Mouse (Mus musculus) thymus, postnatal 14 days (tissue): ENCODE results near the gene Ppp1r18.

ENCODE experiments used
- DNase-seq: peaks from one replicate; pipeline ENCODE4 v3.0.0; 2021

Gene Ppp1r18

DNA sequence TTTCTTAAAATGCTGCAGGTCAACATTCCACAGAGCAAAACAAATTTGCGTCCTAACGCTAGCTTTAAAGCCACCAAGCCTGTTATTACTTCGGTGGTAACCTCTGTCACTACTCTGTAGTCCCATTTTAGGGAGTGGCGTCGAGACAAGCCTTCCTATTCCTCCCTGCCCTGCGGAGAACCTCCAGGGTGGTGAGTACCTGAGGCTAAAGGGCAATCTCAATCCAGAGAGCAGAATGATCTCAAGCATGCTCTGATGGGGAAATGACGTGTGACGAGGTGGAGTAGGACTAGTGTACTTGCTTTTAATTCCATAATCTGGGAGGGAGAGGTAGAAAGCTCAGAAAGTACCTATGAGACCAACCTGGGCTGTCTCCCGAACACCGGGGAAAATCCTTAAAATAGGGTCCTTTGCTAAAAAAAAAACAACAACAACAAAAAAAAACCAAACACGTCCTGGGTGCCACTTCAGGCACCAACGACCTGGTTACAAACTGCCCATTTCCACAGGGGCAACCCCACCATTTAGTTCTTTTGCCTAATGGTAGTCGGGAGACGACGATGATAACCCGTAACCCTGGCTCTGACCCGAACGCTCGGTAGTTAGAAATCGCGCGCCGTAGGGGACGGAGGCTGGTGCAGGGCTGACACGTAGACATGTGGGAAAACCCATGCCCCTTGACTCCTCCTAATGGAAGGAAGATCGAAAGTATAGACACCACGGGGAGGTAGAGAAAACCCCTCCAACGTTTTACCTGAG is 50.3 kb downstream of the Ppp1r18 start:
- no peak for DNase-seq

DNA sequence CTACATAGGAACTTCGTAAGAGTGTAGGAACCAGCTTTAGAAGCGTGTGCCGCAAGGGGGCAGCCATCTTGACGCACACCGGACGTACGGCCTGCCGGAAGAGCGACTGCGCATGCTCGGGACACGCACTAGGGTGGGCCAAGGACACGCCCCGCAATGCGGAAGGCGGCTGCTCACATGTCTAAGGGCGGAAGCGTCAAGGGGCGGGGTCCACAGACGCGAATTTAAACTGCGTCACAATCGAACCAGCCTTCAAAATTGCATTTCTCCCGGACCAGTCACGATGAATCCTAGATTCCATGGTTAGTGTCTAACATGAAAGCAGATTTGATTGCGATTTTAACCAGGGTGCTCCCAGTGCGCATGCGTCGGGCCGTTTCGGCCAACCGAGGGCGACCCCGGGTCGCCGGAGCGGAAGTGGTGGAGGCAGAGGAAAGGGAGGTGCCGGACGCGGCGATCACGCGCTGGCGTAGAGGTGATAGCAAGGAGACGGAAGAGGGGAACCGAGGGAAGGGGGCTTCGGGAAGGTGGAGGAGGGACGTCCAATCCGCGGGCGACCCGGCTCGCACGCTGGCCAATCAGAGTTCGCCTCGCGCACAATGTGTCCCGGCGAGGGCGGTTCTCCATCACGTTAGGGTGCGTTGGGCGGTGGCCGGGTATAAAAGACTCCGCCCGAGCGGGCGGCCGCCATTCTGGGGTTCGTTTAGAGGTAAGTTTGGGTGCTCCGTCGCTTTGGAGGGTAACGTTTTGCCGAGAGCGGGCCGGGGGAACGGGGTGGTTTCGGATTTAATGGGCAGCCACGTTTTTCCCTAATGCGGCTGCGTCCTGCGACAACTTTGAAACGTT is 51.1 kb downstream of the Ppp1r18 start, which contains the start of the genes Mrps18b and Ppp1r10:
Mrps18b (minus strand) TSS at position 93 of the 846 bp plus-strand sequence.
Ppp1r10 (plus strand) TSS at position 138 of the 846 bp plus-strand sequence.
- DNase-seq, result peak; percentile 99

DNA sequence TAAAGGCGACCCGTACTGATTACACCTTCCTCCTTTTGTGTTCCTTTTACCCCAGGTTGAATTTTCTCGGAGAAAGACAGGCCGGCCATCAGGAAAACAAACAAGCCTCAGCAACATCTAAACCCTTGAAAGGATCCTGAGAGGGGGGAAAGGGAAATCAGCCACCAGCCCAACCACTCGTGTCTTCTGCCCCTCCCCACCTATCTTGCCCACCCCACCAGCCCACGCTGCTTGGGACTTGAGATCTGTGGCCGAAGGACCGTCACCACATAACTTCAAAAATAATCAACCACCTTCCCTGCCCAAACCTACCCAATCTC is 51.7 kb downstream of the Ppp1r18 start:
- DNase-seq, result no peak

- DNase-seq, result peak; percentile 54
Measured at GRCm38 (mm10) chr17:35917463-35918251, 52.3 kb downstream of the Ppp1r18 start.

DNA sequence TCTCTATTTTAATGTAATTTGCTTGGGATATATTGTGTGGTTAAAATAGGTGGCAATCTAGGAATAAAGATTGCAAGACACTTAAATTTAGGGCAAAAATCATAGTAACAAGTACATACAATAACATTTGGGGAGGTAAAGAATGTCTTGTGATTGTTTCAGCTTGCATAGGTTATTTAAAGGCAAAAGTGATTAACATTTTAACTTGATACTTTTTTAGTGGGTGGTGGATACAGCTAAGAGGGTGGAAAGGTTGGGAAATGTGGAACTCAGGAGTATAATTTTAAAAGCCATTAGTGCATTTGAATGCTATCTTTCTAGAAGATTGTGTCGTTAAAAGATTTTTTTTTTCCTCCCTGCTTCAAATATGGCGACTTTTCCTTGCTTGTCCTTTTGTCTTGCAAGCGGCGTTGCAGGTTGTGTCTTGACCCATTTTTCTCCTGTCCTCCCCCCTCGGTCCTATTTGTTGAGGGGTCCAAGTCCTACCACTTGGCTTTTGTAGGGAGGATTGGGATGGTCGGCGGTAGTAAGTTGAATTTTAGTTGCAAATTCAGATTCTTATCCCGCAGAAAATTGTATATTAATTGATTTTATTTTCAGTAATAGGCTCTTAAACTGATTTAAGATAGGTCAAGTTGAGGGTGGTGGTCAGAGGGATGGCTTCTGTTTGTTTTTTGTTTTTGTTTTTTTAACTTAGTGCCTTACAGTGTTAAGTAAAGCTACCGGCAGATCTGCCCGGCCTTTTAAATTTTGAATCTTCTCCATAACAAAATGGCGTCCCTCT is 53.1 kb downstream of the Ppp1r18 start:
- DNase-seq, result peak; percentile 53

- peak; percentile 98 for DNase-seq
Measured at GRCm38 (mm10) chr17:35919060-35919715, 53.8 kb downstream of the Ppp1r18 start.

- DNase-seq, result no peak
Measured at GRCm38 (mm10) chr17:35919864-35920301, 54.5 kb downstream of the Ppp1r18 start.

GRCm38 (mm10) chr17:35920384-35920783 is 55.0 kb downstream of the Ppp1r18 start:
- DNase-seq, result no peak

DNA sequence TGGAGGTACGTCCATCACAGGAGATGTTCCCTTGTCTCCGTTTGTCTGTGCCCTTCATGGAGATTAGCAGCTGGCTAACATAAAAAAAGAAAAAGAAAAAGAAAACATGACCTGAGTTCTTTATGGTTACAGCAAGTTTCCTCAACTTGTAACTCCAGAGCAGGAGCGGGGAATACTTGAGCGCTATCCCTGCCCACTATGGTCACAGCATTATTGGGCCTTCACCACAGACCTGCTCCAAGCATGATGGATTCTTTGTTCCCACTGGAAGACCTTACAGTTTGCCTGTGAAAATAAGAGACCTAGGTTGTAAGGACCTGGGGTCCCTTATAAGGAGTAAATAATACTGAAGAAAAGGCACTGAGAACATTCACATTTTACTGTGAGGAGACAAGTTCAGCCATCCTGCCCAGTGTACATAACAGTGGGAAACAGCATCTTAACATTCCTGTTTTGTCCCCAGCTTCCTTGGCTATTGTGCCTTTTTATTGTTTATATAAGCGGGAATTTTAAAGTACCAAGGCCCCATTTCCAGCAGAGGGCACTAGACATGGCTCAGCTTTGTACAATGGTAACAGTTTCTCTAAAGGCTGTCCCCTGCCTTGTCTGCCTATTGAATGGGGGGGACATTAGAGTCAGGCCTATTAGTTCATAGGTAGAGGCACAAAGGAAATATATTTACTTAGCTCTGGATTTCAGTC is 55.6 kb downstream of the Ppp1r18 start:
- peak; percentile 47 for DNase-seq

DNA sequence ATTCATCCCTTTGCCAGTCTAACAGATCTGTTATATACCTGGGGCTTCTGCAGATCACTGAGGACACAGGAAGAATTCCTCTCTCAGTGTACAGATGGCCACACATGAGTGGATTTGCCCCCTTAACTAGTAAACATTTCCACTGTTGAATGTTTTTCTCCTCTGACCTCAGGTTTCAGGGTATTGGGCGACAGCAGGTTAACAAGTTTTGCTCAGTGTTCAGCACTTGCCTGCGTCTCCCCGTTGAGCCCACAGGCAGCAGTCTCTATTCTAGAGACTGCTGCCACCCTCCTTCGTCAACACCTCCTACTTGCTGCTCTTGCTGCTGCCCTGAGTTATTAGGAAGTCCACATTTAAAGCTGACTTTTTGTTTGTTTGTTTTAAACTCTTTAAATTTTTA is 56.3 kb downstream of the Ppp1r18 start:
- no peak for DNase-seq

DNA sequence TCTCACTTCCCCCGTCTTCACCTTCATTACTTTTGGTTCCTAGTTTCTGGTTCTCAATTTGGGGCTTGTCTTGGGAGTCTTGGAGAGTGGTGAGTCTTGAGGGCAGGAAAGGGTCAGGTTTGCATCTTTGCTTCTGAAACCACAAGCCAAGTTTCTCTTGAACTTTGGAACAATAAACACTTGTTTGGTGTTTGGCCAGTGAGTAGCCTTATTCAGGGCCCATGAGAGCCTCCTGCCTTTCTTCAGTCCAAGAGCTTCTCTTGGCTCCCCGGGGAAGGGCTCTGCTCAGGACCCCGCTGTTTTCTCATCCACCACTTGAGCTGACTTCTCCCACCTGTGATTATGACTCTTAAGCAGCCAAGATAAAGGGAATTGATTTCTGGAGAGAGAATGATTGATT is 57.2 kb downstream of the Ppp1r18 start:
- no peak for DNase-seq

DNA sequence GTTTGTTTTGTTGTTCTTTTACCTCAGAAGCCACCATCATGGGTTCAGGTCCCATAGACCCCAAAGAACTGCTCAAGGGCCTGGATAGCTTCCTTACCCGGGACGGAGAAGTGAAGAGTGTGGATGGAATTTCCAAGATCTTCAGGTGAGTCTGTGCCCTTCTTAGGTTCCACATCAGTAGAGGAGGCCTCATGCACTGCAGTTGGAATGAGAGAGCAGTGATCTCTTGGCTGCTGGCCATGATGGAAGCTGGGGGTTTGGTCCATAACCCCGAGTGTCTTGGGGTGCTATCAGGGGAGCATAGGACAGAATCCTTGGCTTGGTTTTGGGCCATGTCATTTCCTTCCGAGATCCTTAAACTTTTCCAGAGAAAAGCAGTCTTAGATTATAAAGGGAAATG is 57.9 kb downstream of the Ppp1r18 start:
- no peak for DNase-seq
